Mouse (Mus musculus): ENCODE measurements around the gene Prkag2.

- TF ChIP-seq CTCF (IDR thresholded peaks at IDR 0.05; ENCODE audit: low read depth, low read length) (no peak), POLR2A (IDR thresholded peaks at IDR 0.05; ENCODE audit: borderline replicate concordance, low read depth, low read length) (no peak)
These were observed 246.2 kb downstream of the Prkag2 start for GRCm38 (mm10) chr5:24854256-24854655.
